Mouse (Mus musculus): ENCODE results near the gene Cpne4.

Gene Cpne4

DNA sequence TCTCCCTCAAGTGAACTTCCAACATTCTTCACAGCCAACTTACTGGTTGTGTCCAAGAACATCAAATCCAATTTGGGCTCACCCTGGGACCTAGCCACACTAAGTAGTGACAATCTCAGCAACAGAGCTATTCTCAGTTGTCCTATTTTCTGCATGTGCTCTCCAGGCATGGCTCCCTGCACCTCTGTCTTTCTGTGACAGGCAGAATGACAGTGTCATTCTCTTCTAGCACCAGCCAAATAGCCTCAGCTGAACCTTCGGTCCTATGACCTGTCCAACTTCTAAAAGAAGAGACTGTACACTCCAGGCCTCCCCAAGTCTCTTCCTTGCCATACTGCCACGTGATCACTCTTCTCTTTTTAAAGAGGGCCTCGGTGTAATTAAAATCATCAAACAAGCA is 481.2 kb downstream of the Cpne4 start:
- no peak for DNase-seq (ENCODE audit: inconsistent age in 2 of 2, low spot score in 1 of 2)

DNA sequence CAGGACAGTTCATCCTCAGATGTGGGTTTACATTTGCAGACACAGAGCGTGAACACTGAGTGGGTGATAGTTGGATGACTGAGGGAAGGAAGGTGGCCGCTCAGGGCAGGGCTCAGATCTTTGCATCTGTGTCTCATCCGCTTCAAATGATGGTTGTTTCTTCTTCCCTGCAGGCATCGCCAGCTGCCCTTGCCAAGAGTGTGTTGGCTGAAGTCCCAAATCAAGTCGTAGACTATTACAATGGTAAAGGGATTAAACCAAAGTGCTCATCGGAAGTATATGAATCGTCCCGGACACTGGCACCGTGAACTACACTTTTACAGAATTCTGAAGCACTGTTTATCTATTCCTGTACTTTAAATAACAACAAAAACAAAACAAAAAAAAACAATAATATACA is 485.5 kb downstream of the Cpne4 start:
- DNase-seq (ENCODE audit: inconsistent age in 2 of 2, low spot score in 1 of 2), result no peak

DNA sequence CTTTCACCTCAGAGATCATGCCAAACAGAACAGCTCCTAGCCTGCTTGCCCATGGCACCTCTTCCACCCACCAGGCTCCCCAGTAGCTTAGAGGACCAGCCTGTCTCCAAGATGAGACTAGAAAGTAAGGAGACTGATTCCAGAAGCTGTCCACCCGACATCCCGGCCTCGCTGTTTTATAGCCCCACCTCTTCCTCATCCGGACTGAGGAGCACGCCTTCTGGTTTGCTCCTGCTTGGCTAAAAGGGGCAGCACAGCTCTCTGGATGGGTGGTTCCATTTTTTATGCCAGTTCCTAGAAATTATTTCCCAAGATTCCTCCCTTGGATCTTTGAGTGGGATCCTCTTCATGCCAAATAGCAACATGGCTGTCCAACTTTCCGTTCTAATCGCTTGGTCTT is 486.6 kb downstream of the Cpne4 start:
- DNase-seq (ENCODE audit: inconsistent age in 2 of 2, low spot score in 1 of 2), result no peak

DNA sequence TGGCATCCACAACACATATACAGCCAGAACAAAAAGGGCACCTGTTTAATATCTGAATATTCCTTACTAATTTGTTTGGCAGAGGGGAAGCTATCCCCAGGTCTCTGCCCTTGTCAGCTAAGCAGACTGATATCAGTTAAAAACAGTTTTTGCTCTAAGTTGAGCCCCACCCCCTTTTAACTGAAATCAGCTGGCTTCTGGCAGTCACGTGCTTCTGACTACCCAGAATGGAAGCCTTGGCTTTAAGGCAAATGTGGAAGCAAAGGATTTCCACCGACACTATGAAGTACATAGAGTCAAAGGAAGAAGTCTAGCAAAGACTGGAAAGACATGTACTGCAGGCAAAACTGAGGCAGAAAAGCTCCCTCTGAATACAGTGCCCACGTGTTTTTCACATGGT is 490.8 kb downstream of the Cpne4 start:
- DNase-seq (ENCODE audit: inconsistent age in 2 of 2, low spot score in 1 of 2), result no peak

DNA sequence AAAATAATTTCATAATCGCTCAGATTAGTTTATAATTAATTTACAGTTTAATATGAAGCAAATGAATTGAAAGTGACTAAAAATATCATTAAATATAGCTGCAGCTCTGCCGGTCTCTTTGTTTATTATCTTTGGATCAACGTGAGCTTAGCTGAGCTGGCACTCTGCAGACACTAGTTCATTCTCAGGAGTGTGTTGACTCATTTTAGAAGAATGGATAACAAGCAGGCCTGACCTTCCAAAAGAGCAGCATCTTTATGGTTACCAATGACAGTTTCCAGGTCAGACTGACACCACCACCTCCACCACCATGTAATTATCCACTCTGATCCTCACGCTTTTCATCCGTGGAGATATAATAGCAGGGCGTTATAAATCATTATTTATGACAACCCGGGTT is 498.9 kb downstream of the Cpne4 start:
- DNase-seq (ENCODE audit: inconsistent age in 2 of 2, low spot score in 1 of 2), result no peak

DNA sequence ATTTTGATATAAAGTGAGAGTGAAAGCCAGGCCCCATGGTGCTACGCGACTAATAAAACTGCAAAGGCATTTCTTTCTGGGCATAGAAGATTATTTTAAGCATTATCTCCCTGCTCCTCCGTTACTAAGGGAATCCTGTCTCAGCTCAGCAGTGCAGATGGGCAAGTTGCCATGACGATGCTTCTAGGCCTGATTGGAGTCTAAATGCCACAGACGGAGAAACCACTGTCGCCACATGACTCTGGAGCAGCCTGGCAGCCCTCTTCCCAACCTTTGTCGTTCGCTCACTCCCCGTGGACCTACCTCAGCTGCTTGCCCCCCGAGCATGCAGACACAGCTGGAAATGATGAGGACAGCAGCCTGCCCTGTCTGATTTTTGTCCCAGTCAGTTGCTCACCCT is 501.3 kb downstream of the Cpne4 start:
- no peak for DNase-seq (ENCODE audit: inconsistent age in 2 of 2, low spot score in 1 of 2)

DNA sequence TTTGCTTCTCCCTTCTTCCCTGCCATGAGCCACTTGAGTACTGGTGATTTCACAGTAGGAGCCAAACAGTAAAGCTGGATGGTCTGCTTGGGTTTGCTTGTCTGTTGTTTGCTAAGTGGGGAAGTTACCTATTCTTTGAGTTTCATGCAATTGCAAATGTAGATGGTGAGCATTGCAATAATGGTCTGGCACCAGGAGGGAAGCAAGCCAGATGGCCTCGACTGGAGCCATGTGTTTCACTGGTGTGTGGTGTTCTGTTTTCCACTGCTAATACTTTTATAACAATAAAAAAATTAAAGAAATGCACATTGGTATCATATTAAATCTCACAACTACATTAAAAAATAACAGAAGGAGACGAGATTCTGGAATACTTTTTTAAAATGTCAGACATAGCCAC is 502.6 kb downstream of the Cpne4 start:
- no peak for DNase-seq (ENCODE audit: inconsistent age in 2 of 2, low spot score in 1 of 2)

DNA sequence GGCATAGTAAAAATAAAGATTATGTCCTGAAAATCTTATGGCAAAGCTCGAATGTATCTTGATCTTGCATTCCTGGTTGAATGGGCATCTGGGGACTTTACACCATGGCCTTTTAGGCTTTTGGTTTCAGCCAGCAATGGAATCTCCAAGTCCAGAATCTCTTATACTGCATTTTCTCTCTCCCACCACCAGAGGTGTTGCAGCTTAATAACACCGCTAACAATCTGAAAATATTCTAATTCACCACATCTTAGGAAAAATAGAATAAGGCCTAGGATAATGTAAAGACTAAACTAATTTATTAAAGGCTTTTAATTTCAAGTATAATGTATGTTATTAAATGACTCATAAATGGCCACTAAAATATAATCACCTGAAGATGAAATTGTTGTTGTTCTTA is 503.2 kb downstream of the Cpne4 start:
- no peak for DNase-seq (ENCODE audit: inconsistent age in 2 of 2, low spot score in 1 of 2)

DNA sequence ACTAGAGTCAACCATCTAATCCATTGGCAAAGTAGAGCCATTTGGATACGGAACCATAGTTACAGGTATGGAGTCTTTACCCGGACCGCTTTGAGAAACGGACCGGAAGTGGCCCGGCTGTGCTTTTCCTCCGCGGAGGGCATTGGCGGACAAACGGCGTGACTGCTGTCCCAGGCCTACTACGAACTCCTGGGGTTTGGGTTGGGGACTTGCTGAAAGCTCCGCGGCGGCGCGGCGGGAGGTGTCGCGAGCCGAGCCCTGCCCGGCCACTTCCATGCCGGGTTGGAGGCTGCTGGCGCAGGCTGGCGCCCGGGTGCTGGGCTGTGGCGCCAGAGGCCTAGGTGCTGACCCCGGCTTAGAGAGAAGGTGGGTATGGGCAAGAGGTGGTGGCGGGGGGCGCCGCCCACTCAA is 506.1 kb downstream of the Cpne4 start, which contains the start of gene Mrpl3:
Gene Mrpl3 (plus strand): TSS at position 93 of the 411 bp plus-strand sequence.
- DNase-seq (ENCODE audit: inconsistent age in 2 of 2, low spot score in 1 of 2), result peak; percentile 84 to 96

DNA sequence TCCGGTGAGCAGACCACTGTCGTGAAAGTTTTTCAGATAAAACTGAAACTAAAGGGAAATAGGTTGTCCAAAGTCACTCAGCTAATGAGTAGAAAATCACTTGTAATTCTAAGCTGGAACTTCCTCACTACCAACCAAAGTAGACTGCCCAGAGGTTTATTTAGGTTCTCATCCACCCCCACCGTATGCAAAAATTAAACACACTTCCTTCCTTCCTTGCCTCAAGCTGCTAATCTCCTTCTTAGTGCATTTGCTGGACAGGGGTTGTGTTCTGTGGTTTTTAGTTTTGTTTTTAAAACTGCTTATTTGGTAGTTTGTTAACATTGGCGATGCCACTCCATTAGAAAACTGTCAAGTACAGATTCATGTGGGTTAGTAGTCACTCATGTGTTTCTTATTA is 506.7 kb downstream of the Cpne4 start:
- no peak for DNase-seq (ENCODE audit: inconsistent age in 2 of 2, low spot score in 1 of 2)

DNA sequence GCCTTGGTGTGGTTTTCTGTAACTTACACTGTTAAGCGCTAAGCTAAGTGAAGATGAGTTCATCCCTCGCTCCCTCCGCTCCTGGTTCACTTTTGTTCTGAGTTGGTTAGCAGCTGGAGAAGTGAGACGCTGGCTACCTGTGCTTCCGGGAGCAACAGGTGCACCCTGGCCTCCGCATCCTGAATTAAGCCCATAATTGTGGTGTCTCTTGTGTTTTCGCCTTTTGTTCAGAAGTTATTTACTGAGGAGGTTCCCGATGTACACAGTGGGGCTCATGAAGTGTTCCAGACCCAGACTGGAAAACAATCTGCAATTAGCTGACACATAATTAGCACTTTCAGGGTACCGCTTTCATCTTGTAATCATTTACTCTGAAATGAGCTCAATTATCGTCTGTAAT is 522.0 kb downstream of the Cpne4 start:
- DNase-seq (ENCODE audit: inconsistent age in 2 of 2, low spot score in 1 of 2), result no peak

DNA sequence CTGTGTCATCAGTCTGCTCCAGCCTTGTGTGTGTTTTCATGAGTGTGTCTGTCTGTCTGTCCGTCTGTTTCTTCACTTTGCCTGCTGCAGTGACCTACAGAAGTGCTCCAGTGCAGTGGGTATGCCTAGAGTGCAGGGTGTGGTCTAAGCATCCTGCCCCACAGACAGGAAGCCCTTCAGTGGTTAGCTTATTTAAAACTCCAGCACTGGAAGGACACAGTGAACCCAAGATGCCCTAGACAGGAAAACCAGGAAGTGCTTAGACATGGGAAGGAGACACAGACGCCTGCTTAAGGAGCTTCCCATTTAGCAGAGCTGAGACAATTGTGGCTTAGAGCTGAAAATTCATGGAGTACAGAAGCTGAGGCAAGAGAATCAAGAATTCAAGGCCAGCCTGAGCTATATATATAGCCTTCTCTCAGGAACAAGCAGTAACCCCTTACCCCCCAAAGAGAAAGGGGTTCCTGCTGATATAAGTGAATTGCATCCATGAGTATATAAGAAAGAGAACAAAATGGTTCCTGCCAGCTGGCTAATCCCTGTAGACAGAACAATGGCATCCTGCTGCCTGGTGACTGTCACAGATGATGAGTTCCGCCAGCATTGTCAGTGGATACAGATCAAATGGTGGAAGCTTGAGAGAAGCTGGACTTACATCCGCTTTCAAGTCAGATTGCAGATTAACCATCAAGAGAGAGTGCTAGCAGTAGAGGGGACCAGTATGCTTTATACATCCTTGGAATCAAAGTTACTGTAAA is 526.1 kb downstream of the Cpne4 start:
- DNase-seq (ENCODE audit: inconsistent age in 2 of 2, low spot score in 1 of 2), result no peak

DNA sequence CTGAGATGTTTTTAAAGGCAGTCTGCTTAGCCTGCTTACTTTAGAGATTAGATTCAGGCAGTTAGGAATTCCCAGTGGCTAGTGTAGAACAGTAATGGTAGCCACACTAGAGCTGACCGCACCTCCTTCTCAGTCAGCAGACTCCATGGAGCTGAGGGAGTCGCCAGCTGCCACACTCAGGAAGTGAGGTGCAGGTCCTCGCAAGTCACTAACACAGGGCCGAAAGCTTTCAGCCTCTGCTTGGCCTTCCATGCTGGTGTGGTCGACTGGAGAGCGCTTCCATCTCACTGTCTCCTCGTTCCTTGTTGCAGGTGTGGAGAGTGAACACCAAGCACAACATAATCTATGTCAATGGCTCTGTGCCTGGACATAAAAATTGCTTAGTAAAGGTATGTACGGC is 527.8 kb downstream of the Cpne4 start:
- no peak for DNase-seq (ENCODE audit: inconsistent age in 2 of 2, low spot score in 1 of 2)

DNA sequence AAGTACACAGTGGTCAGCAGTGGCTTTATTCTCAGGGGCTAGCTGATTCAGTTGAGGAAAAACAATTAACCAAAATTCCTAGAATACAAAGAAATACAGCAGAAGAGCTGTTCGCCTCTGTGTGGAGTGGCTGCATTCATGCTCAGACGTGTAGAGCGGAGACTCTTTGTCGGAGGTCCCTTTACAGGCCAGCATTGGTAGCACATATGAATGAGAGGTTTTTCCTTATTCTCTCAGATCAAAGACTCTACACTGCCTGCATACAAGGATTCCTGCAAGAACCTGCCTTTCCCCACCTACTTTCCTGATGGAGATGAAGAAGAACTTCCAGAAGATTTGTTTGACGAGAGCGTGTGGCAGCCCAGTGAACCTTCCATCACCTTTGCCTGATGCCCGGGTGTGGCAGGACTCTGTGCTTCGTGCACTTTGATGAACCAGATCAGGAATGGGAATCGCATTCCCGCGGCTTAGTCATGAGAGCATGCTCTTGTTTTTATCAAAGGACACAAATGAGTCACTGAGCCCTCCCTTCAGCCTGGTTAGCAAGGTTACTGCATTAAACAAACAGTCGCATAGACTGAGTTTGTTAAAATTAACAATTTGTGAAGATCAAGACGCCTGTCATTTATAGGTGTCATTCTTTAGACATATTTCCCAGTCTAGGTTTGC is 529.8 kb downstream of the Cpne4 start:
- peak; percentile 79 to 86 for DNase-seq (ENCODE audit: inconsistent age in 2 of 2, low spot score in 1 of 2)

DNA sequence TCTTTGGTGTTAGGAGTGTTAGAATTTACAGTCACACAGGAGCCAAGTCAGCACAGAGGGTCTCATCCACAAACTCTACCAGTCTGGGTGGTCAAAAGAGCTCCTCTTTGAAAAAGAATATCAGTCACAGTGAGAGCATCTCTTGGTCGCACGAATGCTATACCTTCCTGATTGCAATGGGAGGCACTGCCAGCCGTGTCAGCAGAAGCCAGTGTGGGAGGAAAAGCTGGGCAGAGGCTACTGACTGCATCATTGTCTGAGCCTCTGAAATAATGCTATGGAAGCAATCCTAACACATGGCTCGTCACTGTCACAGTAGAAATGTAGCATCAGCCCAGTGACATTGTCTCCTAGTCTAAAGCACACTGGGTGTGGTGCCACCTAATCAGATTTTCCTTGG is 531.4 kb downstream of the Cpne4 start:
- DNase-seq (ENCODE audit: inconsistent age in 2 of 2, low spot score in 1 of 2), result no peak

DNA sequence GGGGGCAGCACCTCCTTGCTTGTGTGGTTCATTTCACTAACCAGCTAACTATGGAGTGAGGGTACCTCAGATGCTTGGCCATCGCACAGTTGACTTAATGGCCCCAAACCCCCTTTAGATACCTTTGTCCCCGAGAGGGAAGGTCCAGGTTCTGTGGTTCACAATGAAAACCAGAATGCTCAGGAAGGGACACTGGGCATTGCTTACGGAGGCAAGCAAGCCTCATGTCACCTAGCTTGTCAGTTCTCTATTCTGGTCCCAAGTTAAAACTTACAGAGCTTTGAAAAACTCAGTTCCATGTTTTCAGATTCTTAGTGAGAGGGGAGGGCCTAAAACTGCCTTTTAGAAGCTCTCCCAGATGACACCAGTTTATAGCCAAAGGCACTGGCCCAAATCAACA is 533.2 kb downstream of the Cpne4 start:
- no peak for DNase-seq (ENCODE audit: inconsistent age in 2 of 2, low spot score in 1 of 2)

Data from adrenal gland, adult (tissue).